Mouse (Mus musculus): ENCODE data around the gene Fam184b.

The Fam184b gene

DNA sequence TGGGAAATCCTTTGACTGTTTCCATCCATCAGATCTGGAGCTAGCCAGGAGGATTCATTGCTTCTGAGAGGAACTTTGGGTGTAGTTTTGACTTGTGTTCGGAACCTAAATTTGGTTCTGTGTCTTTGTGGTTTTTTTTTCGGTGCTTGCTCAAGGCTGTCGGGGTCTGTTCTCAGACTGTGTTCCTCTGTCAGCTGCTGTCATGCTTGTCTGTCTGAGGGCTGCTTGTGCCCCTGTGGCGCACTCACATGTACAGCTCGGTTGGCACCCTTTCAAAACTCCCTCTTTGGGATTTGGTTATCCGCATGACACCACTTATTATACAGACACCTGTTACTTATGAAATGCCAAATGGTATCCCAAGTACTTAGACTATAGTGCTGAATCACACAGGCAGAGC is 117.8 kb downstream of the Fam184b start:
- in situ Hi-C loops (cut with MboI; ENCODE audit: unreplicated experiment in 2 of 2), result no loop called here

DNA sequence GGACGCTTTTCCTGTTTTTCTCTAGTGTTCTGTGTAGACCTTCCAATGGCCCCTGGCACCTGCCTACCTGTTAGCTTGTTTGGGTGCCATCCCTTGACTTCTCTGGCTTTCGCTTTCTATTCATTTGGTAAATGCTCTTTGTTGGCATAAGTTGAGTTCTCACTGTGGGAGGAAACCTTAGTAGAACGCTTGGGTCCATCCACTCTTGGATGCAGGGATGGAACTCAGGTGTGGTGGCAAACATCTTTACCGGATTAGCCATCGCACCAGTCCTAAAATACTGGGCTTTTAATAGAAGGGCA is 118.7 kb downstream of the Fam184b start:
- in situ Hi-C loops (cut with MboI; ENCODE audit: unreplicated experiment in 2 of 2), result no loop called here

DNA sequence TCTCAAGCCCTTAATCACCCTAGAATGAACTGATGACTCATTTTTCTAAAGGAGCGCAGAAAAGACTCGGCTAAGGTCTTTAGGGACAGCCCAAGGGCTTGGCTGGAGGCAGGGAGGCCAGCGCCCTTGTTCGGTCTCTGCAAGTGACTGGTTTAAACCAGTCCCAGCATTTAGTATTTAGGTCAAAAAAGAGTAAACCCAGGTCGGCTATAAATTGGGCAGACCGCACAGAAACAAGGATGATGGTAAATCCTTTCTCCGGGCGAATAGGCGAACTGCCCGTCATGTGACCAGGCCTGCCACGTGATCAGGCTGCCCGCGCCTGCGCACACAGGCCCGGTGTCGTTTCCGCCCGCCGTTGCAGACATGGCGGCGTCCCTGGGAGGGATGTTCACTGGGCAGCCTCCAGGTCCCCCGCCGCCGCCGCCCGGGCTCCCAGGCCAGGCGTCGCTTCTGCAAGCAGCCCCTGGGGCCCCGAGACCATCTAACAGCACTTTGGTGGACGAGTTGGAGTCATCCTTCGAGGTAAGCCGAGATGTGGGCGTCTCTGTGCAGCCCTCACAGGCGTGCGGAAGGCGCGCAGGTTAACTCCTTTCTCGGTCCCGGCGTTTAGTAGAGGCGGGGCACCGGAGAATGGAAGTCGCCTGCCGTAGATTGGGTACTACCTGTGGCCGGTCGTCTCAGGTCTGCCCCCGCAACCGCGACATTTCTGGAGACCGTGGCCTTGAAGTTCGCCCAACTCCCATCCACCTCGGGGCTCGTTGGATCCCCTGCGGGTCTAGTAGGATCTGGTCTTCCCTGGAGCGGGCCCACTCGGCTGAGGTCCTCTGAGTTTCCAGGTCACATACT is 119.2 kb downstream of the Fam184b start, which contains the start of gene Med28:
TSS of gene Med28 (plus strand) at position 270 of the 849 bp plus-strand sequence.
- in situ Hi-C loops (cut with MboI; ENCODE audit: unreplicated experiment in 2 of 2), result no loop called here

DNA sequence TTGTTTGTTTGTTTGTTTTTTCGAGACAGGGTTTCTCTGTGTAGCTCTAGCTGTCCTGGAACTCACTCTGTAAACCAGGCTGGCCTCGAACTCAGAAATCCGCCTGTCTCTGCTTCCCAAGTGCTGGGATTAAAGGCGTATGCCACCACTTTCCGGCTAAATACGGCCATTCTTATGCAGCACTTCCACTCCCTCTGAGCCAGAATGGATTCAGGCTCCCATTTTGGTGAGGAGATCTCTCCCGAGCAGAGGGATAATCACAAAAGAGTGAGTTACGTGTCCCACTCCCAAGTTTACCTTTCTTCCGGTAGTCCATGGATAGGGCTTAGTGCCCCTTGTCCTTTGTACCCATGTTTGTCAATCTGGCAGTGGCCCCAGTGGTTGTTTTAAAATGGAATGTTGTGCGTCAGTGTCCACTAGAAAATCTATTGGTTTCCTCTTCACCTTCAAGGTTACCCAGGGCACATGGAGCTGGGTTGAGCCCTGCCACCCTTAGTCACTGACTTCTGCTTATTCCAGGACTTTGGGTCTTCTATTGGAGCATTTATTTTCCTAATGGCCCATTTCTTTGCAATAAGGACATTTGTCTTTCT is 124.2 kb downstream of the Fam184b start:
- in situ Hi-C loops (cut with MboI; ENCODE audit: unreplicated experiment in 2 of 2), result no loop called here

DNA sequence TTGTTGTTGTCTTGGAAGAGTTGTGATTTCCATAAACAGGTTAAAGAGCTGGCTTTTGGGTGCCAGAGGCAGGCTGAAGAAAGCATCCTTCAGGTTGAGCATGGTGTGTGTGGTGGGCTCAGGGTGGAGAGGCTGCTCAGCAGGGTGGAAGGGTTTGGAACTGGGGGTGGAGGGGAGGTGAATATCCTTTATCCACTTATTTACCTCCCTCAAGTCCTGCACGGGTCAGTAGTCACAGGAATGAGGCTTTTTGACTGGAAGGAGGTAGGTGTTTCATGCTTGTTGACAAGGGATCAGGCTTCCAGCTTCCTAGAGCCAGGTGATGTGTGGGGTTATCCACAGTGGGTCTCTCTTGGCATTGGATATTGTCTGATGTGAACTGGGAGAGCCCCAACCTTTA is 124.8 kb downstream of the Fam184b start:
- in situ Hi-C loops (cut with MboI; ENCODE audit: unreplicated experiment in 2 of 2), result no loop called here

DNA sequence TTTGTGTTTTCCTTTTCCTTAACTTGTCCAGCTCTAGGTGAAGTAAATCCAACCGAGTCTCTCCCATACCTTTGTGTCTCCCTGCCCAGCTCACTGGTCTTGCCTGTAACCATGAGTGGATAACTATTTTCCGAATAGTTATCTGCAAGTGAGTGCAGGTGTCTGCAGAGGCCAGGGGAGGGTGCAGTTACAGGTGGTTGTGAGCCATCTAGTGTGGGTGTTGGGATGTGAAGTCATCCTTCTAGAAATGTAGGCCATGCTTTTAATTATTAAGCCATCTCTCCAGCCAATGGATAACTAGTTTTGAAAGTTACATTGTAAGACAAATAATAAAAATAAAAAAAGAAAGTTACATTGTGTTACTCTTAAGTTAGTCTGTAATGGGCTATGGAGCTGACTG is 125.9 kb downstream of the Fam184b start:
- in situ Hi-C loops (cut with MboI; ENCODE audit: unreplicated experiment in 2 of 2), result no loop called here

DNA sequence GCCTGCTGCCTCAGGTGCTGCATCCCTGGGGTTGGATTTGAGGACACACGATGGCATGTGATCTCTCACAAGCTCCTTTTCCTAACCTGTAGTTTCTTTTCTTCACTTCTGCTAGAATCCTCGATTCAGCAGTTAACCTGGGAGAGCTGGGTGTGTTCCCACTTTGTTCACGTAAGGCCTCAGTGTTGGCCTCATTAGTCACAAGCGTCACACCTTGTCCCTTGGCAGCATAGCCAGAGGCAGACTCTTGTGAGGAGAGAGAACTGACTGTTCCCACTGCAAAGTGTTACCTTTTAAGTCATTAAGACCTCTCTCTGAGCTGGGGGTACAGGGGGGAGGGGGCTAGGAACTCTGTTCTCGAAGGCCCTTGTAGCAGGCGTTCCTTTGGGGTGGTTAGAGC is 126.5 kb downstream of the Fam184b start:
- in situ Hi-C loops (cut with MboI; ENCODE audit: unreplicated experiment in 2 of 2), result no loop called here

DNA sequence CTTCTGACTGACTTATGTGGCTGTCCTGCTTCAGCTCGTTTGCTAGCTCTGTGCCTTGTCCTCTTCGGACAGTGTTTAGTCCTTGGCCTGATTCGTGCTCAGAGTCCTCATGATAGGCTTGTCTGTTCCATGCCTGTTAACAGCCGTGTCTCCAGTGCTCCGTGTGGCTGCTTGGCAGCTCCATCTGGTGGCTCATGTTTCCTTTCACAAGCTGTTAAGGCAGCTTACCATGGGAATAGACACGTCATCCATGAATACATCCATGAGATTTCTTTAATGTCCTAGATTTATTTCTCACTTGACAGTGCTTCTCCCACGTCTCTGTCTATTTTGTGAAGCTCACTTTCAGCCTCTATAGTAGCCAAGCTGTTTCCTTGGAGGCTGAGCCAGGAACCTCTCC is 129.3 kb downstream of the Fam184b start:
- in situ Hi-C loops (cut with MboI; ENCODE audit: unreplicated experiment in 2 of 2), result no loop called here

DNA sequence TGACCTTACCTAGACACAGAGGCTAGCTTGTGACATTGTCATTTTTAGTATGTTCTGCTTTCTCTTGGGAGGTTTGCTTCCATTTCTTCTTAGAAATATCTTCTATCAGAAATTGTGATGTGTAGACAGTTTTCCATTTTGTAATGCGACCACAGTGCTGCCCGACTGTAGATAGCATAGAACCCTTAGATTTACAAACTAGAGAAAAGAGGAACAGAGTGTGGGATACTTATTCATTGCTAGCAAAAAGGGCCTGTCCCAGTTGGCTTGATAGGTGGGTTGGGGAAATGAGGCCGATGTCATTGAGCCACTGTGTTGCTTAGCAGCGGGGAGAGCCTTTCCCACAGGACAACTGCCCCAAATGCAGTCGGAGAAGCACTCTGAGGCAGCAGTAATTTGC is 141.8 kb downstream of the Fam184b start:
- in situ Hi-C loops (cut with MboI; ENCODE audit: unreplicated experiment in 2 of 2), result loop anchor here (25.0 kb wide), 1 partner anchor 365 kb away; the partner anchor contains the start of gene Lcorl (in 2 of the 2)

DNA sequence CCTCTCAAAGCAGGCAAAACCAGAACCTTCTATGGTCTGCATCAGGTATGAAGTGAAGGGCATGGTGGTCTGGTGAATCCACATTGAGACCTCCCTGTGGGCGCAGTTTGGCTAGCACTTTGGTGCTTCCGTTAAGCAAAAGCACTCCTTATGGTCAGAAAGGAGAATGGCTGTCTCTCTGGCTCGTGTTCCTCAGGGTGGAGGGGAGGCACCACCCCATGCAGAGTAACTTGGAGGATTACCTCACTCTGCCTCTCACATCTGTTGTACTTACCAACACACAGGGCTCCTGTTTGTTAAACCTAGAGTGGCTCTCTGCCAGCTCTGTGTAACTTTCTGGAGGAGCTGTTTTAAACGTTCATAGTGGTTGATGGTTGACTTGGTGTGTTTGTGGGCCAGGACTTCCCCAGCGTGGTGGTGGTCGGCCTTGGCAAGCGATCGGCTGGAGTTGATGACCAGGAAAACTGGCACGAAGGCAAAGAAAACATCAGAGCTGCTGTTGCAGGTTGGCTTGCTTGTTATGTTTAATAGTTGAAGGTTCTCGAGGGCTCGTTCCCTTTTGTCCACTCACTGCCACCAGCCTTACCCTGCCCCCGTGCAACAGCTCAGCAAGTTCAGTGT is 142.4 kb downstream of the Fam184b start:
- in situ Hi-C loops (cut with MboI; ENCODE audit: unreplicated experiment in 2 of 2), result loop anchor here (25.0 kb wide), 1 partner anchor 365 kb away; the partner anchor contains the start of gene Lcorl (in 2 of the 2)

DNA sequence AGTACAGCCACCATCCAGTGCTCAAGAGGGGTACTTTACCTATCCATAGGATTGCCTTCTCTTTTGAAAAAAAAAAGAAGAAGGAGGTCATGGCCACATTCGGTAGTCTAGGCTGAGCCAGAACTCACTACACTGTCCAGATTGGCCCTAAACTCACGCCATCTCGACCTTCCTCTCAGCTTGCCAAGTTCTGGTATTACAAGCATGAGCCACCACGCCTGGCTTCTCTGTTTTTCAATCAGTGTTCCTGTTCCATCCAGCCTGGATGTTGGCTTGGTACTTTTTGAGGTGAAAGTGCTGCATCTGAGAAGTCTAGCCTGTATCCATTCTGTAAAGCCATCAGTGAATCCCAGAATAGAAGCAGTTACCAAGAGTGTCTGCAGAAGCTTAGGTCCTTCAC is 142.9 kb downstream of the Fam184b start:
- in situ Hi-C loops (cut with MboI; ENCODE audit: unreplicated experiment in 2 of 2), result loop anchor here (25.0 kb wide), 1 partner anchor 366 kb away; the partner anchor contains the start of gene Lcorl (in 2 of the 2)

DNA sequence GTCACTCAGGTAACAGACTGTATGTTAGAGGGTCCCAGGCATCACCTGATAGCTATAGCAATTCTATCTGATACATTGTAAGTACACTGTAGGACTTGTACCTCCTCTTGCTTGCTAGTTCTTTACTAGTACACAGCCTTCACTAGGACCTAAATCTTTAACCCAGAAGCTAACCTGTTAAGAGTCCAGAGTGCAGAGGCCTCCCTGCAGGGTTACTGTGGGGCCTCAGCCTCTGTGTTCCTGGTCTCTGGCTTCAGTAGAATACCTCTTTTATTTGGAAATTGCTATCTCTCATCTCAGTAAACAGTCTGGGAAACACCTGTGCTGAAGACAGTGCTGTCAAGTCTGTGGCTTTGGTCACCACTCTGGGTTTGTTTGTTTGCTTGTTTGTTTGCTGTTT is 143.4 kb downstream of the Fam184b start:
- in situ Hi-C loops (cut with MboI; ENCODE audit: unreplicated experiment in 2 of 2), result loop anchor here (25.0 kb wide), 1 partner anchor 366 kb away; the partner anchor contains the start of gene Lcorl (in 2 of the 2)

DNA sequence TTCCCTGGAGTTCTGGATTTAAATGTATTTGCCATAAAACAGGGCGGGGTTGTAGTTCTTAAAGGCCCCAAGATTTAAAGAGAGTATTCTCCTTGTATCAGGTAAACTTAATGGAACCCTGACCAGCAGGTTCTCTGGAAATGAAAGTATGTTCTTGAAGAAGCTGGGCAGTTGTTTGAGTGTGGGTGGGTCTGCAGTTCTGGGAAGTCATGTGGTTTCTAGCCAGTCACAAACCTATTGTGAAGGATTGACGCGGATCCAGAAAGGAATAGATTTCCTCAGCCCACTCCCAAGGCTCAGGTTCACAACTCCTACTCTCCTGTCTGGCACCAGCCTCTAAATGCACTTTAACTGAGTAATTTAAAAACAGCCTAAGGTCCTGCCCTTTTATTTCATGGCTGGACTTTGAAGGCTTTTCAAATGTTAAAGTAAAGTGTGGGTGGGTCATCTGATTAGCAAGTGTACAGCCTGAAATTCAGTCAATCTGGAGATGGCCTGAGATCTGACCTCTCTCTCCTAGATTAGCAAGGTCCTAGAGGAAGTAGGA is 143.9 kb downstream of the Fam184b start:
- in situ Hi-C loops (cut with MboI; ENCODE audit: unreplicated experiment in 2 of 2), result loop anchor here (25.0 kb wide), 1 partner anchor 367 kb away; the partner anchor contains the start of gene Lcorl (in 2 of the 2)

DNA sequence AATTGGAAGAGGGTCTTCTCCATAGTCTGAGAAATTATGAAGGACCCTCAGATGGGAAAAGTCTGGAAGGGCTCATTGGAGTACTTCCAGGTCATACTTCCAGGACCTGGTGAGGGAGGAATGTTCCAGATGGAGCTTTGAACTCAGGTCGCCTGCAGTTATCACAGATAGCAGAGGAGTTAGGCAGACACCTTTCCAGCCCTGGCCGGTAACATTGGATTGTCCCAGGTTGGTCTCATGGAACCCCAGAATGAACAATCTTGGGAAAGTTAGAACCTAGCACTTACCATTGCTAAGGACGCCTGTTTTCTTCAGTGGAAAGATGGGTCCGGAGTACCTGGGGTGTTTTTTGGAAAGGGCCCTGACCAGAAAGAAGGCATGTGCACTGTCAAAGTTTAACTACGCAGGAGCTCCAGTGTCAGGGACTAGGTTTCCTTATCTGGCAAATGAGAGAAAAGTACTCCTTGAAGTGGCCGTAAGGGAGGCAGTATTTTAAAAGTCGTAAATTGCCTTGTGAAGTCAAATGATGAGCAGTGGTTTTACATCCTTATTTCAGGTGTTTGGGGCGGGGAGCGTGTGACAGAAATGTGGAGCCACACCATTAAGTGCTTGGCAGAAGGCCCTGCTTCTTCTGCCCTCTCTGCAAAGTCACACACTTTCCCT is 145.2 kb downstream of the Fam184b start:
- in situ Hi-C loops (cut with MboI; ENCODE audit: unreplicated experiment in 2 of 2), result loop anchor here (5.0 to 25.0 kb wide), 2 partner anchors 42 to 368 kb away; partner anchors contain the start of genes Lcorl (in 2 of the 2), Clrn2 (in 1 of the 2) and Qdpr (in 1 of the 2)

DNA sequence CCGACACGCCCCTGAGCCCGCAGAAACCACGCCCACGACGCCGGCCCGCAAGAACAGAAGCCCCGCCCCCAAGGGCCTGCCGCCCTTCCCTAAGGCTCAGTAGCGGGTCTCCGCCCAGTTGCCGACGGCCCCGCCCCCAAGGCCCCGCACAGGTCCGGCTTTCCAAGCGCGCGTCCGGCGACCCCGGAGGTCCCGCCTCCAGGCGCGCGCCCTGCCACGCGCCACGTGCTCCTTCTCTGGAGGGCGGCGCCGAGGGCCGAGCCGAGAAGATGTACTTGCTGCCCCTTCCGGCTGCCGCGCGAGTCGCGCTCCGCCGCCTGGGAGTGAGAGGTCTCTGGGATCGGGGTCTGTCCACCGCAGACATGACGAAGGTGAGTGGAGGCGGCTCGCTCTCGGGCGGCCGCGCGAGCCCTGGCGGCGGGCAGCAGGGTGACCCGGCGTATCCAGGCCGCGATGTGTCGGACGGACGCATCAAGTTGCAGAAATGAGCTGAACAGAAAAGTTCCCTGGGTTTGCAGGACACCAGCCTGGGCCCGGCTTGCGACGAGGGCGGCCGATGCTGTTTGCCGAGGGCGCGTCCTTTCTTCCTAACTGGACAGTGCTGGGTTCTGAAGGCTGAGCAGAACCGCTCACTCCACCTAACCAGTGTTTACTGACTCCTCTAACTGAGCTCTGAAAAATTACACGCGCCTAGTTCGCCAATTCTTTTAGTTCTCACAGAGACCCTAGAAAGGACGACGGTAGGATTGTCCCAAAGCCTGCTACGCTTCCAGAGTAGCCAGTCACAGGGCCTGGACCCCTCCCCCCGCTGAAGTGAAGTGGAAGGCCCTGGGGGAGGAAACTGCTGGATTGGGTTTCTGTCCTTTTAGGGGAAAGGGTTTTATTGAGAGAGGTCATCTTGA is 146.0 kb downstream of the Fam184b start, which contains the start of gene Lap3:
TSS of gene Lap3 (plus strand) at position 184 of the 902 bp plus-strand sequence.
- in situ Hi-C loops (cut with MboI; ENCODE audit: unreplicated experiment in 2 of 2), result loop anchor here (5.0 to 25.0 kb wide), 2 partner anchors 41 to 369 kb away; partner anchors contain the start of genes Lcorl (in 2 of the 2), Clrn2 (in 1 of the 2) and Qdpr (in 1 of the 2)

DNA sequence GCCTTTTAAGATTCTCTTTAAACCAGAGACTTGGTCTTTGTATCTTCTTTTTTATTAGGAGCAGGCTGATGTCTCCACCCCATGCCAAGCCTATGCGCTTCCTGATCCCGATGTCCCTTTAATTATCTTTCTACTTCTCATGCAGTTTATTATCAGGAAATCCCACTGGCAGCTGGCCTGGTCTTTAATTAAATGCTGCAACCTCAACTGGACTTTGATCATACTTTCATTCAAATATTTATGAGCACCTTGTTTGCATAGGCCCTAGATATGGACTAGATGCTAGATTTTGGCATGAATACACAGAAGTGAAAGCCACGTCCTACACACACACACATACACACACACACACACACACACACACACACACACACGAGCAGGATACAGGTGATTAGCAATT is 147.6 kb downstream of the Fam184b start:
- in situ Hi-C loops (cut with MboI; ENCODE audit: unreplicated experiment in 2 of 2), result loop anchor here (5.0 to 25.0 kb wide), 2 partner anchors 39 to 371 kb away; partner anchors contain the start of genes Lcorl (in 2 of the 2), Clrn2 (in 1 of the 2) and Qdpr (in 1 of the 2)

DNA sequence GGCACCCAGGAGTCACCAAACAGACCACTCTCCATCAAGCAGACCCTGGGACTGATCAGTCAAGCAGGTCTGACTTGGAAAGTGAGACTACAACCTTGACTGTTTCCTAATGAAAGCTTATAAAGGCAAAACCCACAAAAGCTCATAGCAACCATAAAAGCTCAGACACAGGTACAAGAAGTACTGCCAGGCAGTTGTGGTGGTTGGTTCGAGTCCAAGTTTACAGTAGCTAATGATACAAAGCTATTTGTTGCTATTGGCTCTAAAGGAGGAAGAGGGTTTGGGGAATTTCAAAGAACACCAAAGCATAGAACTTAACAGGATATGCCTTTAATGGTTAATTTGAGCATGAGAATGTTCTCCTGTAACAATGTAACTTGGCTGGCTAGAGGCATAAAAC is 155.8 kb downstream of the Fam184b start:
- in situ Hi-C loops (cut with MboI; ENCODE audit: unreplicated experiment in 2 of 2), result loop anchor here (25.0 kb wide), 1 partner anchor 379 kb away; the partner anchor contains the start of gene Lcorl (in 2 of the 2)

DNA sequence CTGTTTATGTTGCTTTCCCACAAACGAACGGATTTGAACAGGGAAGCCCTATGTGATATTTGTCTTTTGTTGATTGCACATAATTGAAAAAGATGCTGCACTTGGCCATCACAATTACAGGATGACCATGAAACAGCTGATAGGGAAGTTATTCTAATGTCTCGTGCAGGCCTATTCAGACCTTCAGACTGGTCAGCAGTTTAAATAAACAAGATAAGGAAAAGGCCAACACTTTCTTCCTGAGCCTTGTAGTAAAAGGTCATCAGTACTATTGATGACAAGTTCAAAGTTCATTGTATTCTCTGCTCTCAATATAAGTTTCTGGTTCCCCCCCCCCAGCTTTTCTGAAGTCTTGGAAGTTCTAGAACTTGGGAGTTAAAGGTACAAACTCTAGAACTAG is 156.8 kb downstream of the Fam184b start:
- in situ Hi-C loops (cut with MboI; ENCODE audit: unreplicated experiment in 2 of 2), result loop anchor here (25.0 kb wide), 1 partner anchor 380 kb away; the partner anchor contains the start of gene Lcorl (in 2 of the 2)

DNA sequence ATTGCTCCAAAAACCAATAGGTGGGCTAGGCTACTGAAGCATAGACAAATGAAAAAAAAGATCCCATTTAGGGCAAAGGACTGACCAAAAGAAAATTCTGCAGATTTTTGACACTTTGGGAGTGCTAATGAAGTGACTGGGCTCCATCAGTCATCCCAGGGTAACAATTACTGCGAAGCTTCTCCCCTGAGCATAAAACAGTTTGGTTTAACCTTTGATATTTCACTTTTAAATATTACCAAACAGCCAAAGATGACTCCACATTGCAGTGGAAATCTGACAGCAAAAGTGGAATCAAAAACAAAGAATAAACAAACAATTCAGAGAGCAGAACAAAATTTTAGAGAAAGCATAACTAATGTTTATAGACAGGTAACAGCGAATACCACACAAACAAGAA is 158.3 kb downstream of the Fam184b start:
- in situ Hi-C loops (cut with MboI; ENCODE audit: unreplicated experiment in 2 of 2), result loop anchor here (25.0 kb wide), 1 partner anchor 381 kb away; the partner anchor contains the start of gene Lcorl (in 2 of the 2)
